Mouse (Mus musculus) cerebellum, adult 9-10 months (tissue): Measurements from ENCODE around the gene Hpcal1.

Experiments used
- DNase-seq: peaks from one replicate; pipeline ENCODE4 v3.0.0; 2022

The Hpcal1 gene

DNA sequence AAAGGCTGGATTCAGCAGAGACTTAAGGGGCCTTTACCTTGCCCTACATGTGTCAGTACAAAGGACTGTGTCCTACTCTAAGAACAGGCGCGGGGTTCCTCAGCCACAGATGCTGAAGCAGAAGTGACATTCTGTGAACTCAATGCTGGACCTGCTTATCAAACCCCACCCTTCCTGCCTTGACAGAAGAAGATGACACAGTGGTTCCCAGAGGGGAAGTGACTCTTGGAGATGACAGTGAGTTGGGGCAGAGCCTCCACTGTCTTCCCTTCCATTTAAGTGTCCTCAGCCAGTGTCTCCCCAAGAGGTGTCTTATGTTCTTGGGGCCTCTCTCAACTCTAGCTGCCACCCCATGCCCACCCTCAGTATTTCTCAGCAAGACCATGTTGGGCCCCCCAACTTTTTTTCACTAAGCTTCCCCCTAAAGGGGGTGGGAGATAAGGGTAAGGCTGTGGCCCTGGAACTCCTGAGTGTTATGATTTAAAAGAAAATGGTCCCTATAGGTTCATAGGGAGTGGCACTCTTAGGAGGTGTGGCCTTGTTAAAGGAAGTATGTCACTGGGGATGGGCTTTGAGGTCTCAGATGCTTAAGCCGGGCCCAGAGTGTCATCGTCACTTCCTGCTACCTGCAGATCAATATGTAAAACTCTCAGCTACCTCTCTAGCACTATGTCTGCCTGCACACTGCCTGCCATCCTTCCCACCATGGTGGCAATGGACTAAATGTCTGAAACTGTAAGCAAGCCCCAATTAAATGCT, 25.2 kb downstream of the Hpcal1 start:
- DNase-seq = no peak

DNA sequence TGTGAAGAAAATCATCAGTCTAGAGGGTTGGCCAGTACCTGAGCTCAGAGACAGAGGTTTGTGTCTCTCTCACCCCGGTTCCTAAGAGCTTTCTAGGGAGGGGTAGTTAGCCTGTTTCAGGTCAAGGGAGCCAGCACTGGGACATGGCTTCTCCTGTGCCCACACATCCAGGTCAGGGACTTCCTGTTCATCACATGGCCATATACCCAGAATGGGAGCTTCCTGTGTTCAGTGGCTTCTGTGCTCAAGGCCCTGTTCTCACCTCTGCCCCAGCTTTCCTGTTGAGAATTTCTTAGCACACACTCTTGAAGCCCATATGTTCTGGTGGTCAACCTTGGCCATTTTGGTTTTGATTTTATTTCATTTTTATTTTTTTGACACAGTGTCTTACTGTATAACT, 26.6 kb downstream of the Hpcal1 start:
- DNase-seq = no peak

DNA sequence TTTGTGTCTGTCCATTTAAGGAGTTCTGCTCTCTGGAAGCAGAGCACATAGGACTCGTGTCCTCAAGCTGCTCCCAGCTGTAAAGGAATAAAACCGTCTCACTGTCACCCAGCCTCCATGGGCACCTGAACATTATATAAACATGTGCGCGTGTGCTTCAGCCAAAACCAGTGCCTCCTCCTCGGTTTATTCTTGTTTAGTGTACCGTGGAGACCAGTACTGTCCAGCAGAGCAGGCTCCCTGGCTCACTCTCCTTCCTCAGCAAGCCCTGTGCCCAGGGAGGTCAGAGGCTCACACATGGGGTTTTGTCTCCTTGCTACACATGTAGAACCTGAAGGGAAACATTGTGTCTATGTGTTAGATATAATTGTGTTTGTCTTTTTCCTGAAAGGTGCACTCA, 27.5 kb downstream of the Hpcal1 start:
- DNase-seq = no peak

DNA sequence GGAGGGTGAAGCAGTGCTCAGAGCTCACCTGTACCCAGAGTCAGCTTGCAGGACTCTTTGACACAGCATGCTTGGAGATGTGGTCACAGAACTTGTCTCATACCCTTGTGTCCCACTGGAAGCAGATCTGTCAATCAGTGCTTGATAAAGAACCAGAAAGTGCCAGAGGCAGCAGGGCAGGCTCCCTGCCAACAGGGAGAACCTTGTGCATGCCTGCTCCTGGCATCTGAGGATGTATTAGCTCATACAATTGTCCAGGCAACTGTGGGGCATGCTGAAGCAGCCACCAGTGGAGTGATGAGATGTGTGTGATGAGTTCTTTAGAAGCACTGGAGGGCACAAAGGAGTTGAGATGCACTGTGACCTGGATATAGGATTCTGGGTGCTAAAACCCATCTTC, 30.4 kb downstream of the Hpcal1 start:
- DNase-seq = peak; percentile 73

DNA sequence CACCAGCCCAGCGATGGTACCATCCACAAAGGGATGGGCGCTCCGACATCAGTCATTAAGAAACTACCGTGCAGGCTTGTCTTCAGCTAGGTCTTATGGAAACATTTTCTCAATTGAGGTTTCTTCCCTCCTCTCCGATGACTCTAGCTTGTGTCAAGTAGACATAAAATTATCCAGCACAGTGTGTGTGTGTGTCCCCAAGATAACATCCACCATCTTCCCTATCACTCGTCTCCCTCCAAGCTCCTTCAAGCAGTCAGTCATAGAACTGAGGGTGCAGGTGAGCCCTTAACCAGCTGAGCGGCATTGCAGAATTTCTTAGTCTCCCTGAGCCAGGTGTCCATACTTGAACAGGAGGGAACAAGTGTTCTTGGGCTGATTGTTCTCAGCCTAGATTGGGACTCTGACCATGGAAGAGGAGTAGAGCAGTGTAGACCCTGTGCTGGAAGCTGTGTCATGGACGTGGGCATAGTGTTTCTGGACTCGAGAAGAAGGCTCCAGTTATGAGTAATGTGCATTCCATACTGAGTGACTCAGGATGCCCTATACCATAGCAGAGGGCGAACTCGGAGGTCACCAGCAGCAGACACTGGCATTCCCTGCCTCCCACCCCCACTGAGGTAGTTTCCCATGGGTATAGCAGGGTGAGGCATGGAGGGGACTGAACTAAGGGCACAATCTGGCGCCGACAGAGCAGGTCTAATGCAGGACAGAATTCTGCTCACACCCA, 32.0 kb downstream of the Hpcal1 start:
- no peak for DNase-seq

DNA sequence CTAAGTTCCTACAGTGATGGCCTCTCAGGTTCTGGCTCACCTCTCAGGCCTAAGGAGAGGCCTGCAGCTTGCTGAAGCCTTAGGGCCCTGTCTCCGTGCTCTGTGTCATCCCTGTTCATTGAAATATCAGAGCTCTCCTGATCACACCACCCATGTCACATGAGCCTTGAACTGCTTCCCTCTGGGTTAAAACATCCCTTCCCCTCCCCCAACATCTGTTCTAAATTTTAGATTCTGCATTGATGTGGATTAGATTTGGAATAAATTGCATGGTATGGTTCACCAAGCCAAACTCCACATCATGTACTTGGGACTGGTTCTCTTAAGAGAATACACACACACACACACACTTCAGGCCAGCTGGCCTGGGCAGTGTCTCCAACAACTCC, 32.5 kb downstream of the Hpcal1 start:
- DNase-seq = no peak

DNA sequence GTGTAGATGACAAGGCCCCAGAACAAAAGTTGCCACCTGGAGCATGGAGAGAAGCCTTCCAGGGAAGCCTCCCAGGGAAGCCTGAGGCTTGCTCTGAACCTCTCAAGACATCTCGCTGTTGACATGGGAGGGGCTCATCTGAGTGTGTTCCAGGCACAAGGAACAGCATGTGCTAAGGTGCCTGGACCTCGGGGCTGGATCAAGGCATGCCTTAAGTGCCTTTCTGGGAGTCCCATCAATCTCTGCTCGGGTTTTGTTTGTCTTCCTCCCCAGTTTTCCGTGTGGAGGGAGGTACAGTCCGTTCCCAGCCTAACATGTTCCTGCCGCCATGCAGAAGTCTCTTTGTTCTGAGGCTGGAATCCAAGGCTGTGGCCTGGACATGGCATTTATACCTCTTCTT, 33.3 kb downstream of the Hpcal1 start:
- DNase-seq = no peak

DNA sequence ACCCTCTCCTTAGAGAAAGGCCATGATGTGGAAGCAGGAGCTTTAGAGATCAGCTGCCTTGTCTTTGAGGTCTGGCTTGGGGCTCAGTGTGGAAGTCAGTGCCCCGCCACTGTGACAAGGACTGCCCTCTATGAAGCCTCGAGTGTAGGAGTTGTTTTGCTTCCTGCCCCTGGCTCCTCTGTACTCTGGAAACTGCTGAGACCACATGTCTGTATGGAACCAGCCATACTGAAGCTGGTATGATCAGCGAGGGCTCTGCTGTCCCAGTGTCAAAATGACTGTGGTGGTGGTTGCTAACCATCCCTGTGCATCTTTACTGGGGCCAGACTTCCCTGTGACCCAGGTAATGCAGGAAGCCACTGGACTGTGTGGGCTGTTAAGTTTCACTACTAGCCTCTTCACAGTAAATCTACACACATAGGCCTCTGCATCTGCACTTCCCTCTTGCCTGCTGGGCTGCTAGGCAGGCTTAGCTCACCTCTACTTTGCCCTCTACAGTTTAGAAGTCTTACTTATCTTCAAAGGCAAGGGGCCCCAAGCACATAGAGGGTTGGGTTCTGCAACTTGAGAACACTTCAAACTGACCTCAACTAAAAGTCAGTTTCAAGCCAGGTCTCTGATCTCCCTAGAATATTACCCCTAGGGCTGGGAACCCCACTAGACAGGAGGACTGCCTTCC, 33.9 kb downstream of the Hpcal1 start:
- DNase-seq = no peak

DNA sequence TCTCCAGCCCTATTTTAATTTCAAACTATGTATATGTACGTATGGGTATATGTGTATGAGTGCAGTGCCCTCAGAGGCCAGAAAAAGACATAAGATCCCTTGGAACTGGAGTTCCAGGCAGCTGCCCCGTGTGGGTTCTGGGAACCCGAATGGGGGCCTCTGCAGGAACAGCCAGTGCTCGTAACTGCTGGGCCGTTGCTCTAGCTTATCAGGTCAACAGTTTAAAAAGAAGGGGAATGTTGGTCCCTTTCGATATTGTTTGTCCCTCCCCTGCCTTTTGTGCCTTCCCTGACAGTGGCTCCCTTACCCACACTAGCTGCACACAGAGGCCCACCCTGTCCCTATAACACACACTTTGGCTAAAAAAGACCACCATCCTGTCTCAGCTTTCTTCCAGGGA, 34.9 kb downstream of the Hpcal1 start:
- no peak for DNase-seq

DNA sequence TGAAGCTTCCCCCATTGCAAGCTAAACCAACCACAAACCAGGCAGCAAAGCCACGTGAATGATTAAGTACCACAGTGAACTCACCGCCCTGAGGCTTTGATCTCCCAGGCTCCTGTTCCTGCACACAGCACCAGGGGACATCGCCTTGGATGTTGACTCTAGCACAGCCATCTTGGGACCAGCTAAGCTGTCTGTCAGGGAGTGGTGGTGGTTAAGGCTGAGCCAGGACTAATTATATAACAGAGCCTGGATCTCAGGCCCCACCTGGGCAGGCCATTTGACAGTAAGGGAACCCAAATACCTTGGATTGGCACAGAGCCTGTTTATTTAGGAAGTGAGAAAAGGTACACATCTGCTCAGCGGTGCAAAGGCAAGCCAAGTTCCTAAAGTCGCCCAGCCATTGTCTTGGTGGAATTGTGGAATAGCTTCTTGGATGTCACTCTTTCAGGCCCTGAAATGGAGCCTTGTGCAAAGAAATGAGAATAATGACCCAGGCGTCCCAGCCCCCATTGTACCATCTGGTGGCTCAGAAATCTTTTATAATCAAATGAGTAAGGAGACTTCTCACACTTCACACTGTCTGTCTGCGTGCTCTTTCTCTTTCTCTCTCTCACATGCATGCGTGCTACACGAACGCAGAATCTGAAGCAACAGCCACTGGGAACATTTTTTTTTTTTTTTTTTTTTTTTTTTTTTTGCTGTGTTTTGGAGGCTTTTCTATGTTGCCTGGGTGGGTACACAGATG, 36.1 kb downstream of the Hpcal1 start:
- no peak for DNase-seq

DNA sequence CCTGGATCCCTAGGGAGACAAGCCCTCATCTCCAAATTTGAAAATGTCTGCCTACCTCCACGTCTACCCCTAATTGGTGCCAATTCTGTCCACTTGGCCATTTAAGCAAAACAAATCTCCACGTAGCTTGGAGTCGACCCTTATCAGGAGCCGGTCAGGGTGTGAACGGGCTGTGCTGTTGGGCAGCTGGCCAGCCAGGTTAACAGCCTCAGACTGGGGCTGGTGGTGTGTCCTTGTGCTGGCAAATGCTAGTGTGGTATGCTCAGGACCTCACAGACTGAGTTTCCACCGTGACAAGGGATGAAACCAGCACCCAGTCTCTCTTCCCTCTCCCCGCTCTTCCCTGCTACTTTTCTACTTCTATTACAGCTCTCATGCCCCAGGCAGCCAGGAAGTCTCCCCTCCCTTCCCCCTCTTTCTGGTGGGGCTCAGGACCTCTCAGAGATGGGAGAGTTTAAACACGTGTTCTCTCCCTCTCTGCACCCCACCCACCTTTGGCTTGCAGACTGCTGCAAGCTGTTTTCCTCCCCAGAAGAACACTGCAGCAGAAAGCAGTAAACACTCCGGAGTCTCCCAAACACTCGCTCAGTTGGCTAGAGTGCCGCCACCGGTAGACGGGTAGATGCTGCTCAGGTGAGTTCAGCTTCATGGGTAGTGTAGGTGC, 37.2 kb downstream of the Hpcal1 start:
- no peak for DNase-seq

DNA sequence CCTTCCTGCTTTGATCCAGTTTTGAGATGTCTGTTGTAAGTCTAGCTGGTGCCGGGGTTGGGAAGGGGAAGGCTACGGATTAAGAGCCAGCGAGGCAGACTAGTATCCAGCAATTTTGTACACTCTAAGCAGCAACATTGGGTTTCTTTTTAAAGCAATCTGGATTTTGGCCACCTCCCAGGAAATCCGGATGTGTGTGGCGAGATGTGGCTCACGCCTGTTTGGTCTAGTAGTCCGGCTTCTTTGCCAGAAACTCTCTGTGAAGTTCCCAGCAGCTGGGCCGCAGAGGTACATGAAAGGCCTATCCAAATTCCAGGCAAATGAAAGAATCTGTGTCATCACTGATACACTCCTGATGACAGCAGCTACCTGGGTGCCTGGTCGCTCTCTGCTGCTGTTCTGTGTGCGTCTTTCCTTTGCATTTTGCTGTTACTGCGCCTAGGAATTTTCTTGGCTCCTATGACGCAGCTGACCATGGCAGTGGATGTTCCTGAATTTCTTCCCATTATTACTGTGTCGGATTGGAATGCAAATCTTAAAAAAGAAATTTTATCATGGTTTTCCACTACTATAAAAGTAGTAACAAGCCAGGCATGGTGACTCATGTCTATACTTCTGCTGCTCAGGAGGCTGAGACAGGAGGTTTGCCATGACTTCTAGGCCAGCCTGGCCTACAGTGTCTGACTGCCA, 38.7 kb downstream of the Hpcal1 start:
- DNase-seq = no peak

DNA sequence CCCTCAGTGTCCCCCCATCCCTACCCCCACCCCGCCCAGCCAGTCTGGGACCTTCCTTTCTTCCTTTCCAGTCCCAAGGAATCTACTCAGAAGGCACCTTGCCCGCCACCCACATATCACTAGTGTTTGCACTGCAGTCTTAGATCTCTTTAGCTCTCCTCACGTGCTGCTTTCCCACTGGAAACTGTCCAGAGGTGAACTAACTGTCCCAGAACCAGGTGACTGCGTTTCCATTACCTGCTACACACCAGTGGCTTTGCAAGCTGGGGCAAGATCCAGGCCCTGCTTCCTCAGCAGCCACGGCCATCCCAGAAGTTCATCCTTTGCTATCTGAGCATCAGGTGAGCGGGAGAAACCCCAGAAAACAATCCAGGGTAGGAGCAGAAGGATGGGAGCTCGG, 41.4 kb downstream of the Hpcal1 start:
- no peak for DNase-seq

DNA sequence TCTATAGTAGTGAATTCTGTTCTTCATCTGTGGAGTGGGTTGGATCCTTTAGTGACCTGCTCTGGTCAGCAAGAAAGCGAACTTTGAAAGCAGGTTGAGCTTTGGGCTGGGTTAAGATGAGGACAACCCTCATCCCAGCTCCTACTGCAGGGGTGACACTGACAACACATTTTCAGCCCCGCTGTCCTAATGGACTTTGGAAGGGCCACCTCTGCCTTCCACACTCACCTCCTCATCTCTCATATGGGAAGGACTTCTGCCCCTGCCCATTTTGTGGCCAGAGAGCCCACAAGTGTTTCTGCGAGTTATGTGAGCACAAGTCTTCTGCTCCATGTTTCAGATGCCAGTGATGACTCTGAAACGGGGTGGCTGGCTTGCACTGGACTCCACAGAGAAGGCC, 41.9 kb downstream of the Hpcal1 start:
- DNase-seq = no peak

DNA sequence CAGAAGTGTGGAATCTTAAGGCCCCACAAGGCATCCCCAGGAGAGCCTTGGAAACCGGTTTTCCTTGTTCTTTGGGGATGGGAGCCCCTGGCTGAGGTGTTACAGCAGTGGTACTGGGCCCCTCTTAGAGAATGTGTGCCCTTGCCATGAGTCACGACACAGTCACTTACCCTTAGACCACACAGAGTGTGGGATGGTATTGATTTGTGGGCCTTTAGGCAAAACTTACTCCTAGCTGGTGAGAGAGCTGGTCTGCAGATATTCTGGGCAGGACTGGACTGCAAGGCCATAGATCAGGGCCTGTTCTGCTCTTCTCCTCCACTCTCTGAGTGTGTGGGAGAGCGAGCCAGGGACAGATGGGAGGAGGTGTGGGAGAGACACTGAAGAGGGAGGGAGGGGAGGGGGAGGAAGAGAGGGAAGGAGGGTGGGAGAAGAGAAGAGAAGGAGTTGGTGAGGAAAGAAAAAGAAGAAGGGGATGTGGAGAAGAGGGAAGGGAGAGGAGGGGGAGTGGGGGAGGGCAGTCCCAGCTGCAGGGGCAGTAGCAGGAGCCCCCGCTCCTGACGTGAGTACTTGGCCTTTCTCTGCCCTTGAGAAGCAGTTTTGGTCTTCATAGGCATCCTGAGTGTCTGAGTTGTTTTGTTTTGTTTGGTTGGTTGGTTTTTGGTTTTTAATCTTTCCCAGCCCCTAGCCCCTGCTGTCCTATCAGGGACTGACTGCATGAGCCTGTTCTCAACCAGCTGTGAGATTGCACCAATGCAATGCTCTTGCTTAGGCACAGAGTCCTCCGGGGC, 42.7 kb downstream of the Hpcal1 start:
- DNase-seq = no peak

DNA sequence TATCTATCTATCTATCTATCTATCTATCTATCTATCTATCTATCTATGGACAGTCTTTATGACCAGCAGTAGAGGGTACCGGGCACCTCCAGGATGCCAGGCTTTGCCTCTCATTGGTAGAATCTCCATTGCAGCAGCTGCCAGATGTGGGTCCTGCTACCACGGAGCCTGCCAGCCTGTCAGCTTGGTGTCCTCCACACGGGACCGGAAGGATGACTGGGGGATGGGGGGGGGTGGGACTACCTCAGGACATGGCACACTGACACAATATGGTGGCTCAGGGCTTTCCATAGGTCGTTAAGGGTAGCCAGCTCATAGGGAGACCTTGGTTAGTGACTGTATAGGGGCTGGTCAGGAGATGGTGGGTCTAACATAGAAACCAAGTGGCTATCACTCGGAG, 45.7 kb downstream of the Hpcal1 start:
- DNase-seq = no peak

DNA sequence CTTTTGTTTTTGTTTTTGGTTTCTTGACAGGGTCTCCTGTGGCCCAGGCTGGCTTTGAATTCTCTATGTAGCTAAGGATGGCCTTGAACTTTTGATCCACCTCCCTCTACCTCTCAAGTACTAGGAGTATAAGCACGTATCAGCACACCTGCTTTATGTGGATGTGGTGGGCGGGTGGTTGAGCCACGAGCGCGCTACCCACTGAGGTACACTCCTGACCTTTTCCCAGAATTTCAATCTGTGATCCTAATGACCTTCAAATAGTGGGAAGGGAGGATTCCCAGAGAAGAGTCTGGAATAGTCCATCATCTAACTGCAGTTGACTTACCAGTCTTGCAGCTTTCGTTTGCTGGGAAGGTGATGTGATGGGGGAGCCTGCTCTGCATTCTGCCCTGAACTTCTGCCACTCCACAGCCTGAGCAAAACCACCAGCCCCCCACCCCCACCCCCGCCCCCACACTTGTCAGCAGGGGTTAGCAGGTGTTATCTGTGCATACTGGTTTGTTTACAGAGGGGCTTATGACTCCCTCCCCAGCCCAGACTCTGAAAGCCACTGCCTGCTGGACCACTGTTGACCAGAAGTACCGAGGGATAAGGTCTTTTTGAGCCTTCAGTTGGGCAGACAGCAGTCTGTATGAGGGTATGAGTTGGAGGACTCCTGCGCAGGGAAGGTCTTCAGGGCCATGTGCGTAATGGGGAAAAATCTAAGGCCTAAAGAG, 46.4 kb downstream of the Hpcal1 start:
- DNase-seq = no peak

DNA sequence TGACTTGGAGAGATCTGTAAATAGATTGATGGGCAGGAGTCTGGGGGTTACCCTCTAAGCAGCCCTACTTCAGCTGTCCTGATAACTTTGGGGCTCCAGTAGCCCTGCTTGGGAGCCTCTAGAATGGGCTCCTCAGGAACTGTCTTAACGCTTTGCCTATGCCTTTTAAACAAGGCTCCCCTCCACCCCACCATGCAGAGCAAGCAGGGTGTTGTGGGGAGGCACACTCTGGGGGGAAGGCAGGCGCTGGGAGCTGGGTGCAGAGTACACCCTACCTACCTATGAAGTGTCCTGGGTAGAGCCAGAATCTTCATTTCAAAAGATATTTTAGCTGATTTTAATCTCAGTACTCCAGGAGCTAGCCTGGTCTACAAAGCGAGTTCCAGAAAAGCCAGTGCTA, 47.2 kb downstream of the Hpcal1 start:
- no peak for DNase-seq

DNA sequence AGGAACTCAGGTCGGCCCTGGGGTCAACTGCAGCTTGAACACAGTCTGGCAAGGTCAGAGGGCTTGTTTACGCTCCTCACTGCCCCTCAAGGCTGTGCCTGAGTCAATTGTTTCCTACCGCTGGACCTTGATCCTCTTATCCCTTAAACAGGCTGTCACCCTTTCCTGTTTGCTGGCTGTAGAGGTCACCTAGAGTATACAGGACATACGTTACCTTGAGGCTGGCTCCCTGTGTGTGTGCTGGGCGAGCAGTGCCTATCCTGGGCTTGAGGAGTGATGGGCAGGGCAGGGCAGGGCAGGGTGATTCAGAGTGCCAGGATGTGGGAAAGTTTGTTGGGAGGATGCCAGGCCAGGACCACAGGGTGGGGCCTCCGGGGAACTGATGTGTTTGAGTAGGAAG, 47.8 kb downstream of the Hpcal1 start:
- DNase-seq = no peak

DNA sequence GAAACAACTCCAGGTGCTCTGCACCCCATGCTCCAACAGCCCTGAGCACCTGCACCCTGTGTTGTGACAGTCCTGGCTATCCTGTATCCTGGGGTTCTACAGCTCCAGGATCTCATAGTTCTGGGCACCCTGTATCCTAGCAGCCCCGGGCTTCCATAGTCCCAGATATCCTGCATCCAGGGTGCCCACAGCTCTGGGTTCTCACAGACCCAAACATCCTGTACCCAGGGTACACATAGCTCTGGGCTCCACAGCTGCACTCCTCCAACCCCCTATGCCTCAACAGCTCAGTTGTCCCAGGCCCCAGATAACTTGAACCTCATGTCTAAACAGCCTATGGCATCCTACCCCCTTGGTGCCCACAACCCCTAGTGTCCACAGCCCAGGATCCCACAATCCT, 49.6 kb downstream of the Hpcal1 start:
- no peak for DNase-seq
